Comparison of ENCODE assay signal across 8 mouse cellular contexts in the genomic region with DNA sequence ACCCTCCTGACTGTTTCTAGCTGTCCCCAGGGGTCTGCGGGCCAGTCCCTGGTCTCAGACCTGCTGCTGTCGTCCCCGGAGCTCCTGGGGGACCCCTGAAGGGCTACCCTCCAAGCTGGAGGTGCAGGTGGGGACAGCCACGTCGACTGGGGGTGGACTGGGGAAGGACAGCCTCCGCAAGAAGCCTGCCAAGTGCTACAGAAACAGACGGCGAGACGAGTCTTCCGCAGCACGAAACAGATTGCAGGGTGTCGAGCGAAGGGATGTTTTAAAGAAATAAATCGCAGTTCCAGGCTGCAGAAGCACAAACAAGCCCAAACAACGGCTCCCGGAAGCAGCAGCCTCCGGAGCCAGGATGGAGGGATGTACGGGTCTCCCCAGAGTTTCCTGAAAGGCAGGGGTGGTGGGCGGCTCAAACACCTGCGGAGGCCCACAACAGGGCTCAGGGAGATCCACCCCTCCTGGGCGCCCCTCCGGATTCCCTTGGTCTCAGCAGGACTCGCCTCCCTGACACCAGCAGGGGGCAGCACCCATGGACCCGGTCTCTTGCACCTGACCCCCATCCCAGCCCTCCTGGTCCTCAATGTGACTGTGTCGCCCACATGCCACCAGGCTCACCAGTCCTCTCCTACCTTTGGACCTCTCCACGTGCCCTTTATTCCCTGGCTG. TPM values are rescaled to one million over a fixed set of nuclear protein-coding genes. Genes with fewer than 3 reads are reported as not detected.
DNase-seq lines count a peak whose midpoint lies in the region; ATAC-seq lines count a peak whose summit lies in the region.

No protein-coding gene starts in this region.

- no peaks in the 10 kb centered on the region for H3K9me3 ChIP-seq in heart, embryonic 11.5 days (replicated peaks; ENCODE audit: control insufficient read depth, low read length)

- no peak overlapping the region for H3K4me3 ChIP-seq in heart, embryonic 11.5 days (ENCODE audit: low read depth, low read length)

- no peak overlapping the region for H3K4me2 ChIP-seq in heart, embryonic 11.5 days

- DNase-seq in heart, postnatal 4 days: peak; percentile 54
- DNase-seq in B cell, adult 2 months: peak; percentile 67
- peak; percentile 88 for DNase-seq in cerebellum, adult 11-12 months
- peak; percentile 73 to 81 for DNase-seq in left cerebral cortex, postnatal 14 days (ENCODE audit: low spot score in 2 of 2)
- peak; percentile 76 for DNase-seq in testis, postnatal 10 days (ENCODE audit: low spot score)
- DNase-seq in adrenal gland, postnatal 10 days: no peak

- H3K27me3 ChIP-seq in heart, embryonic 11.5 days (ENCODE audit: control insufficient read depth, insufficient read depth, low read length): no peaks in the 10 kb centered on the region; the same call in 1 of the 2 replicates

- H3K4me1 ChIP-seq in heart, embryonic 11.5 days (ENCODE audit: control insufficient read depth, insufficient read depth, low read length): 0 out of 2 replicates have a peak, but pooled peaks cover 2% of the 10 kb centered on the region

- no peak overlapping the region for H3K27ac ChIP-seq in heart, embryonic 11.5 days (ENCODE audit: low read depth, low read length)

- intact Hi-C loops in left cerebral cortex, postnatal 14 days (cut with DNase I): no loop called here

- WGBS in heart, embryonic 11.5 days (ENCODE audit: insufficient replicate concordance): 55% methylated on average over 26 of the region's 26 CpGs

- no peaks in the 10 kb centered on the region for H3K36me3 ChIP-seq in heart, embryonic 11.5 days (ENCODE audit: control insufficient read depth, insufficient read depth, low read length)

- no peak for ATAC-seq in heart, embryonic 11.5 days (replicated peaks; ENCODE audit: insufficient number of reproducible peaks, low FRiP score, low TSS enrichment)
- peak; percentile 51; the same call in 1 of the 2 replicates for ATAC-seq in granulocyte monocyte progenitor cell, adult 5-6 weeks (replicated peaks; ENCODE audit: poor library complexity, severe bottlenecking)

- H3K9ac ChIP-seq in heart, embryonic 11.5 days (ENCODE audit: low read depth, low read length): no peak overlapping the region

RNA-seq across cellular contexts. Expression of a gene that starts 29.6 kb away (rescaled TPM):
- total RNA-seq in heart, postnatal 4 days (2021): 10 to 100 TPM; 60.5 to 63.4 TPM
- polyA plus RNA-seq in heart, embryonic 11.5 days (2014; fragmentation: Nextera tagmentation; extraction: Ambion mirVana): 4.1 and 4.7 TPM in 2 replicates
- 3.3 and 8.6 TPM in 2 replicates for total RNA-seq in granulocyte monocyte progenitor cell, adult 5-6 weeks (2014; fragmentation: Nextera tagmentation)
- total RNA-seq in granulocyte monocyte progenitor cell, adult 5-6 weeks (2017): 2.1 and 3.0 TPM in 2 replicates
- 10 to 100 TPM; 51.3 to 56.4 TPM for total RNA-seq in left cerebral cortex, postnatal 14 days (2021)
- total RNA-seq in adrenal gland, postnatal 10 days (2021): 10 to 100 TPM; 19.1 to 21.8 TPM

RNA-seq across cellular contexts. Expression of a gene that starts 29.7 kb away (rescaled TPM):
- 1 to 10 TPM in 1 of 2 experiments, under 1 TPM in 1; 0.27 to 1.4 TPM for total RNA-seq in heart, postnatal 4 days (2021)
- polyA plus RNA-seq in heart, embryonic 11.5 days (2014; fragmentation: Nextera tagmentation; extraction: Ambion mirVana): 3.5 and 4.0 TPM in 2 replicates
- total RNA-seq in granulocyte monocyte progenitor cell, adult 5-6 weeks (2014; fragmentation: Nextera tagmentation): 7.3 and 12.0 TPM in 2 replicates
- total RNA-seq in granulocyte monocyte progenitor cell, adult 5-6 weeks (2017): 9.0 and 11.8 TPM in 2 replicates
- total RNA-seq in left cerebral cortex, postnatal 14 days (2021): 1 to 10 TPM; 1.1 to 1.8 TPM
- 1 to 10 TPM in 1 of 2 experiments, under 1 TPM in 1; 0.85 to 1.4 TPM for total RNA-seq in adrenal gland, postnatal 10 days (2021)
